In the genomic region with DNA sequence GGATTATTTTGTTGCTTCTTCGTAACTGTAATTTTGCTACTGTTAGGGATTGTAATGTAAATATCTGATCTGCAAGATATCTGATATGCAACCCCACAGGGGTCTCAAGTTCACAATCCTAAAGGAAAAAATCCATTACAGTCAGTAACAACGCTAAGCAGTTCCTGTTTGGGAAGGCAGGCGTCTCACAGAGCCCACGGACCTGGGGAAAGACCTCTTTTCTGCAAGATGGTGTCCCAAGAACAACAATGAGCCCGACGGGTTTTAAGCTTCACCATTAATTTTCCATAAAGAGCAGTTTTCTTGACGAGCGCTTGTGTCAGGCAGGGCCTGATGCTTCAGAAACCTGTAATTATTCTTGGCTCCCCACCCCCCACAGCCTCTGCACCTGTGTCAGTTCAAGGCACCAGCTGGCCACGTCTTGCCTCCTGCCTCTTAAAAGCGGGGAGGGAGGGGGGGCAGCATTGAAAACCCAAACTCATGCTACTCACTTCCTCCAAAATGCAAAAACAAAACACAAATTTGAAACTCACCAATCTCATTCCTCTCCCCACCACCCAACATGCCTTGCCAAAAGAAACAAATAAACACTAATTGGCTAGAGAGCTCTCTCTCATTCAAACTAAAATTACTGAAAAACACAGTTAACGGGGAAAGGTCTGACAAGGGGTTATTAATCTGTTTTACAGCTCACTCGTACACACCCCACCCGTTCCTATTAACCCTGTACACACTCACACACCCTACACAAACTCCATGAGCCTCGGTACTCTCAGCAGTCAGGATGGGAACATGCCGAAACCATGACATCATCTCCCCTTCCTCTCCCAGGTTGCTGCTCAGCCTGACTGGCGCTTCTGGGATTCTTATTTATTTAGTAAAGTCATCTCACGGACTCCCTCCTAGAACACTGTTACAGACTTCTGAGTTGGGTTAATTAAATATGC, we compare ENCODE assay signal across 8 mouse cellular contexts. TPM values are rescaled to one million over a fixed set of nuclear protein-coding genes. Genes with fewer than 3 reads are reported as not detected.
DNase-seq lines count a peak whose midpoint lies in the region; ATAC-seq and TF ChIP-seq lines count a peak whose summit lies in the region.

No protein-coding gene starts in this region.

- peak; percentile 89 for ATAC-seq in forebrain, embryonic 11.5 days (replicated peaks; ENCODE audit: low FRiP score)
- peak; percentile 85 for ATAC-seq in hindbrain, embryonic 12.5 days (ENCODE audit: low FRiP score)
- peak; percentile 95 for ATAC-seq in limb, embryonic 13.5 days (ENCODE audit: low FRiP score, low read depth)
- peak; percentile 58 for ATAC-seq in midbrain, postnatal 0 days (ENCODE audit: low FRiP score)

- H3K4me2 ChIP-seq in forebrain, embryonic 11.5 days (ENCODE audit: low read depth, low read length, severe bottlenecking): peak overlapping the region; percentile 24; the same call in 1 of the 2 replicates
- H3K4me2 ChIP-seq in hindbrain, embryonic 12.5 days (replicated peaks): peak overlapping the region; percentile 3
- H3K4me2 ChIP-seq in limb, embryonic 13.5 days (replicated peaks): peak overlapping the region; percentile 54
- no peak overlapping the region for H3K4me2 ChIP-seq in midbrain, postnatal 0 days (ENCODE audit: low read depth, low read length, poor library complexity, severe bottlenecking)

- H3K36me3 ChIP-seq in forebrain, embryonic 11.5 days (ENCODE audit: control insufficient read depth, insufficient read depth, low read length): no peaks in the 10 kb centered on the region
- H3K36me3 ChIP-seq in hindbrain, embryonic 12.5 days: no peaks in the 10 kb centered on the region
- H3K36me3 ChIP-seq in limb, embryonic 13.5 days: no peaks in the 10 kb centered on the region
- no peaks in the 10 kb centered on the region for H3K36me3 ChIP-seq in midbrain, postnatal 0 days (ENCODE audit: insufficient read depth, low read length)

- no peaks in the 10 kb centered on the region for H3K27me3 ChIP-seq in forebrain, embryonic 11.5 days (ENCODE audit: control insufficient read depth, insufficient read depth, low read length)
- H3K27me3 ChIP-seq in hindbrain, embryonic 12.5 days: no peaks in the 10 kb centered on the region
- H3K27me3 ChIP-seq in limb, embryonic 13.5 days: no peaks in the 10 kb centered on the region
- no peaks in the 10 kb centered on the region for H3K27me3 ChIP-seq in midbrain, postnatal 0 days (ENCODE audit: insufficient read depth, low read length)

- H3K9me3 ChIP-seq in forebrain, embryonic 11.5 days (ENCODE audit: control insufficient read depth, low read length): no peaks in the 10 kb centered on the region
- no peaks in the 10 kb centered on the region for H3K9me3 ChIP-seq in hindbrain, embryonic 12.5 days (replicated peaks)
- no peaks in the 10 kb centered on the region for H3K9me3 ChIP-seq in limb, embryonic 13.5 days
- no peaks in the 10 kb centered on the region for H3K9me3 ChIP-seq in midbrain, postnatal 0 days (ENCODE audit: low read length)

- WGBS in forebrain, embryonic 11.5 days: 35% methylated on average over 17 of the region's 17 CpGs
- WGBS in hindbrain, embryonic 12.5 days: 31% methylated on average over 17 of the region's 17 CpGs
- WGBS in limb, embryonic 13.5 days: 9% methylated on average over 17 of the region's 17 CpGs
- WGBS in midbrain, postnatal 0 days: 33% methylated on average over 17 of the region's 17 CpGs

- no peak overlapping the region for H3K4me3 ChIP-seq in forebrain, embryonic 11.5 days (ENCODE audit: low read depth, low read length)
- no peak overlapping the region for H3K4me3 ChIP-seq in hindbrain, embryonic 12.5 days
- H3K4me3 ChIP-seq in limb, embryonic 13.5 days: peak overlapping the region; percentile 12
- H3K4me3 ChIP-seq in midbrain, postnatal 0 days (ENCODE audit: low read depth, low read length): no peak overlapping the region

- H3K4me1 ChIP-seq in forebrain, embryonic 11.5 days (replicated peaks; ENCODE audit: control insufficient read depth, insufficient read depth, low read length): peaks cover 5% of the 10 kb centered on the region; the same call in 1 of the 2 replicates
- peaks cover 48% of the 10 kb centered on the region for H3K4me1 ChIP-seq in hindbrain, embryonic 12.5 days
- H3K4me1 ChIP-seq in limb, embryonic 13.5 days: peaks cover 41% of the 10 kb centered on the region
- peaks cover 8% of the 10 kb centered on the region; the same call in 1 of the 2 replicates for H3K4me1 ChIP-seq in midbrain, postnatal 0 days (ENCODE audit: insufficient read depth, low read length)

- peak; percentile 57 for DNase-seq in embryo, embryonic 10 days (ENCODE audit: low spot score)
- DNase-seq in embryo, embryonic 9.5 days (ENCODE audit: extremely low spot score): no peak
- peak; percentile 97 for DNase-seq in brain, adult 2 months (ENCODE audit: low read depth, low spot score)
- DNase-seq in forebrain, embryonic 11.5 days (ENCODE audit: low spot score): peak; percentile 68
- peak; percentile 72 for DNase-seq in midbrain, postnatal 0 days (ENCODE audit: low spot score)
- DNase-seq in thymus, postnatal 36 days: peak; percentile 80 to 88

- peak overlapping the region; percentile 55; the same call in 1 of the 2 replicates for H3K27ac ChIP-seq in forebrain, embryonic 11.5 days (ENCODE audit: low read depth, low read length)
- peak overlapping the region; percentile 67 for H3K27ac ChIP-seq in hindbrain, embryonic 12.5 days
- H3K27ac ChIP-seq in limb, embryonic 13.5 days: no peak overlapping the region
- no peak overlapping the region for H3K27ac ChIP-seq in midbrain, postnatal 0 days (ENCODE audit: low read depth, low read length)

- TF ChIP-seq CTCF in midbrain, postnatal 0 days (IDR thresholded peaks at IDR 0.05): peak; percentile 41

- H3K9ac ChIP-seq in forebrain, embryonic 11.5 days (ENCODE audit: low read length): no peak overlapping the region
- H3K9ac ChIP-seq in hindbrain, embryonic 12.5 days: no peak overlapping the region
- no peak overlapping the region for H3K9ac ChIP-seq in limb, embryonic 13.5 days
- no peak overlapping the region for H3K9ac ChIP-seq in midbrain, postnatal 0 days (replicated peaks; ENCODE audit: low read length, poor library complexity, severe bottlenecking)

RNA-seq across cellular contexts. Expression of a gene that starts 34.2 kb away (rescaled TPM):
- 24.8 and 25.3 TPM in 2 replicates for polyA plus RNA-seq in forebrain, embryonic 11.5 days (2014; fragmentation: Nextera tagmentation; extraction: Ambion mirVana)
- 53.2 and 53.4 TPM in 2 replicates for polyA plus RNA-seq in hindbrain, embryonic 12.5 days (2016; fragmentation: Nextera tagmentation; extraction: Ambion mirVana)
- polyA plus RNA-seq in limb, embryonic 13.5 days (2015; fragmentation: Nextera tagmentation; extraction: Ambion mirVana): 20.0 and 21.7 TPM in 2 replicates
- total RNA-seq in midbrain, postnatal 0 days (2014; rRNA removed): 59.9 and 71.8 TPM in 2 replicates
- 117 and 138 TPM in 2 replicates for polyA plus RNA-seq in midbrain, postnatal 0 days (2015; fragmentation: Nextera tagmentation; extraction: Ambion mirVana)

Comparison
In these comparisons a context has a peak if more than half of its experiments do, and no peak if none do; other contexts are left out.
1. H3K27ac ChIP-seq: peak in forebrain, embryonic 11.5 days (single experiment) and hindbrain, embryonic 12.5 days (single experiment); none in limb, embryonic 13.5 days (single experiment) and midbrain, postnatal 0 days (single experiment).
2. Peak in every context shown above with its lines, with median percentiles within 50 percentile points of each other: ATAC-seq.